Mouse (Mus musculus): ENCODE measurements around the gene Hs1bp3.

GRCm38 (mm10) chr12:8366688-8367087, 53.5 kb downstream of the Hs1bp3 start:
- TF ChIP-seq CTCF (IDR thresholded peaks at IDR 0.05; ENCODE audit: insufficient read depth, low read depth, low read length) (no peak), POLR2A (IDR thresholded peaks at IDR 0.05; ENCODE audit: insufficient read depth, low read depth, low read length) (no peak)
